Mouse (Mus musculus) brain, embryonic 14.5 days (tissue): ENCODE results near the gene Bcar3.

Experiments
- CTCF ChIP-seq: fragments of 200-500 bp; IDR thresholded peaks from 2 replicates; pipeline ENCODE4 v1.5.1; 2012; ENCODE audit warnings: inconsistent platforms, mild to moderate bottlenecking, moderate library complexity, borderline replicate concordance; ENCODE audit not compliant: insufficient read depth, insufficient read length; ENCODE audit errors: extremely low read depth
- POLR2A ChIP-seq: fragments of 200-500 bp; IDR thresholded peaks from 2 replicates; pipeline ENCODE4 v1.6.1; 2012; ENCODE audit warnings: mild to moderate bottlenecking, inconsistent platforms, borderline replicate concordance; ENCODE audit not compliant: poor library complexity, insufficient read depth, insufficient read length, severe bottlenecking; ENCODE audit errors: extremely low read depth

DNA sequence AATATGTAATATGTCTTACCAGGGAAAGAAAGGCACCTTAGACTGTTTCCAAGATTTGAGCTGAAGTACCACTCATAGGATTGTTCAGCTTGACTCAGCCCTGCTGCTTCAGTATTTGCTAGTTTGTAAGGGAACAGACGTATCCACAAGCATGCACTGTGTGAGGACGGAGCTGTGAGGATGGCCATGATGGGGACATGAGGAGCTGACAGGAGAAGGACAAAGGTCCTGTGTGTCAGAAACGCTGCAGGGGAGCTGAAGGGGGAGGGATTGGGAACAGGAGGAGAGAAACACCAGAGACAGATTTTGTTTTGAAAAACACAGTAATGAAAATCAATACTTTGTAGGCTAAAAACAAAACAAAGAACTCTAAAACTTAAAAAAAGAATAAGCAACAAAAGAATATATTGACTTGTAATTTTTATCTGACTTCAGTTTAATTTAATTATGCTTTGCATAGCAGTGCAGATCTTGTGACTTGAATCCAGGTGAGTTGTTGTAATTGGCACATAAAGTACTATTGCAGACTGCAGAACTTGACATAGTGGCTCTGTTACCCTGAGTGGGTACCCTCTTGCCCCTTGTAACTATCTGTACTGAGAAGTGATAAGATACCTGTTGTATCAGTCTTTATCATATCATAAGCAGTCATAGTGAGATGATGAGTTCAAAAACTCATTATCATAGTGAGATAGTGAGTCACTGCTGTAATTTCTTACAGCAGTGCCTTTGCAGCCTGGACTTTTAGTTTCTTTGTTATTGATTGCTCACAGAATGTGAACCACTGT lies 41.3 kb upstream of the Bcar3 start:
- TF ChIP-seq CTCF (no peak), POLR2A (no peak)
